8 mouse cellular contexts compared by ENCODE assay signal in the genomic region with DNA sequence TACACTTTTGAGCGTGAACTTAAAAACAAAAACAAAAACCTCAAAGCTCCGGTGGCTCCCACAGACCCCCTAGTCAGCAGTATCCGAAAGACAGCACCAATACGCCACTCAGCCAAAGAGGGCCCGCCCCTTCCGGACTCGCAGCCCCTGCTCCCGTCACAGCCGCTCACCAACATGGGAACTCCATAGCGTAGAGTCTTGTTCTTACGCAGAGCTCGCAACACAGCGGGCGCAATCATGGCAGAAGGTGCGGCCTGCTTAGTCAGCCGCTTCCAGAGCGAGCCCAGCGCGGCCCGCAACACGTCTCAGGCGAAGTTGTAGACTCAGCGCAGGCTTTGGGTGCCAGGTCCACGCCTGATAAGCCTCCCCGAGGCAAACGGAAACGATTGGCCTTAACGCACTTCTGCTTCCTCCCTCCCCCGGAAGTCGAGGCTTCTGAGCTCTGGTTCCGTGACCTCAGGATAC. TPM values are rescaled to one million over a fixed set of nuclear protein-coding genes. Genes with fewer than 3 reads are reported as not detected.
DNase-seq lines count a peak whose midpoint lies in the region; ATAC-seq lines count a peak whose summit lies in the region.

A gene (minus strand): TSS at position 401 of the 465 bp plus-strand sequence.

- no peaks in the 10 kb centered on the region for H3K27me3 ChIP-seq in lung, embryonic 16.5 days (ENCODE audit: control insufficient read depth, insufficient read depth, low read depth, low read length)

- peak within 1 kb of the TSS; percentile 73 for H3K4me2 ChIP-seq in lung, embryonic 16.5 days (ENCODE audit: low read depth, low read length)

- no peaks in the 10 kb centered on the region for H3K9me3 ChIP-seq in lung, embryonic 16.5 days (ENCODE audit: control insufficient read depth, low read length)

- peak; percentile 78 for DNase-seq in MEL-GATA-1-ER (ENCODE audit: extremely low read depth, low read depth)
- DNase-seq in cerebellum, adult 8-10 months, result peak; percentile 84
- peak; percentile 76 for DNase-seq in forelimb bud, embryonic 11.5 days (ENCODE audit: low read depth, low spot score)
- peak; percentile 83 for DNase-seq in layer of hippocampus, adult 9-10 months (ENCODE audit: low spot score)
- DNase-seq in ovary, postnatal 10 days (ENCODE audit: low spot score), result peak; percentile 69
- DNase-seq in thymus, postnatal 10 days (ENCODE audit: low spot score in 2 of 2), result peak; percentile 80 to 84

- H3K4me3 ChIP-seq in lung, embryonic 16.5 days (ENCODE audit: low read length), result peak within 1 kb of the TSS; percentile 88

- peak within 1 kb of the TSS; percentile 97 for H3K27ac ChIP-seq in lung, embryonic 16.5 days (ENCODE audit: low read length)

- H3K36me3 ChIP-seq in lung, embryonic 16.5 days (ENCODE audit: control insufficient read depth, insufficient read depth, low read length), result no peaks in the 10 kb centered on the region

- H3K9ac ChIP-seq in lung, embryonic 16.5 days (ENCODE audit: low read length), result peak within 1 kb of the TSS; percentile 93

- H3K4me1 ChIP-seq in lung, embryonic 16.5 days (replicated peaks; ENCODE audit: control insufficient read depth, insufficient read depth, low read length), result peaks cover 2% of the 10 kb centered on the region

- WGBS in lung, embryonic 16.5 days, result under 1% methylated on average over 31 of the region's 31 CpGs

- ATAC-seq in hematopoietic stem cell, adult 5-6 weeks (replicated peaks in 1 of 2; ENCODE audit: insufficient read depth in 1 of 2, low FRiP score in 2 of 2, low TSS enrichment in 1 of 2, low read depth in 1 of 2, poor library complexity in 2 of 2, severe bottlenecking in 2 of 2), result peak; percentile 96 to 99
- peak; percentile 98 for ATAC-seq in lung, embryonic 16.5 days (ENCODE audit: low read depth)

RNA-seq across cellular contexts. Expression of the gene that starts here (rescaled TPM):
- 102 and 135 TPM in 2 replicates for total RNA-seq in hematopoietic stem cell, adult 5-6 weeks (2017)
- polyA plus RNA-seq in lung, embryonic 16.5 days (2015; fragmentation: Nextera tagmentation; extraction: Ambion mirVana), result 122 and 135 TPM in 2 replicates

Comparison
In these comparisons a context has a peak if more than half of its experiments do, and no peak if none do; other contexts are left out.
1. Peak in every context shown above with its lines: DNase-seq, ATAC-seq, H3K4me3 ChIP-seq and H3K27ac ChIP-seq.